Mouse (Mus musculus) naive thymus-derived CD4-positive, alpha-beta T cell, adult 5 months (primary cell): Measurements from ENCODE around the gene Fthl17e. TPM values are rescaled to one million over a fixed set of nuclear protein-coding genes. Genes with fewer than 3 reads are reported as not detected.

ENCODE experiments used
- polyA plus RNA-seq: library from polyadenylated mRNA; unstranded; fragments of 100-300 nt; shearing (Covaris generic); gene quantifications from one replicate; pipeline ENCODE4 v1.2.1, GENCODE M21; 2017

The Fthl17e gene
- polyA plus RNA-seq: not detected

GRCm38 (mm10) chrX:9033193-9033592 is at the start of gene Fthl17e:
Gene Fthl17e, plus strand, starts transcription at chrX:9033493.

GRCm38 (mm10) chrX:8986655-8987054 is 46.6 kb upstream of the Fthl17e start, which contains the start of gene Fthl17d:
Gene Fthl17d, minus strand, starts transcription at chrX:8986755.

GRCm38 (mm10) chrX:9062715-9063114 is 29.4 kb downstream of the Fthl17e start, which contains the start of gene Fthl17f:
Gene Fthl17f, plus strand, starts transcription at chrX:9063015.

Other genes starting within 250 kb of the Fthl17e start
- gene Ssxb5, start 229.8 kb upstream of the Fthl17e start, polyA plus RNA-seq: not detected
- gene Gm6592, start 189.5 kb upstream of the Fthl17e start, polyA plus RNA-seq: not detected
- not detected for gene Gm5751, start 159.2 kb upstream of the Fthl17e start, polyA plus RNA-seq
- gene B630019K06Rik, start 141.1 kb upstream of the Fthl17e start, polyA plus RNA-seq: 3.2 TPM
- not detected for gene Fthl17b, start 70.5 kb upstream of the Fthl17e start, polyA plus RNA-seq
- not detected for gene Fthl17c, start 56.9 kb upstream of the Fthl17e start, polyA plus RNA-seq
- gene Fthl17d, start 46.7 kb upstream of the Fthl17e start, polyA plus RNA-seq: not detected
- not detected for gene Fthl17f, start 29.5 kb downstream of the Fthl17e start, polyA plus RNA-seq
- gene 4930402K13Rik, start 71.1 kb downstream of the Fthl17e start, polyA plus RNA-seq: not detected
- 0.09 TPM for gene Lancl3, start 166.4 kb downstream of the Fthl17e start, polyA plus RNA-seq
- gene Gm14862, start 223.4 kb downstream of the Fthl17e start, polyA plus RNA-seq: not detected
- 1.3 TPM for gene Xk, start 239.3 kb downstream of the Fthl17e start, polyA plus RNA-seq